Mouse (Mus musculus): ENCODE results near the gene Mnat1. TPM values are rescaled to one million over a fixed set of nuclear protein-coding genes. Genes with fewer than 3 reads are reported as not detected.

The Mnat1 gene
- polyA plus RNA-seq, 1 experiment from 2014 or later: 37.6 TPM

DNA sequence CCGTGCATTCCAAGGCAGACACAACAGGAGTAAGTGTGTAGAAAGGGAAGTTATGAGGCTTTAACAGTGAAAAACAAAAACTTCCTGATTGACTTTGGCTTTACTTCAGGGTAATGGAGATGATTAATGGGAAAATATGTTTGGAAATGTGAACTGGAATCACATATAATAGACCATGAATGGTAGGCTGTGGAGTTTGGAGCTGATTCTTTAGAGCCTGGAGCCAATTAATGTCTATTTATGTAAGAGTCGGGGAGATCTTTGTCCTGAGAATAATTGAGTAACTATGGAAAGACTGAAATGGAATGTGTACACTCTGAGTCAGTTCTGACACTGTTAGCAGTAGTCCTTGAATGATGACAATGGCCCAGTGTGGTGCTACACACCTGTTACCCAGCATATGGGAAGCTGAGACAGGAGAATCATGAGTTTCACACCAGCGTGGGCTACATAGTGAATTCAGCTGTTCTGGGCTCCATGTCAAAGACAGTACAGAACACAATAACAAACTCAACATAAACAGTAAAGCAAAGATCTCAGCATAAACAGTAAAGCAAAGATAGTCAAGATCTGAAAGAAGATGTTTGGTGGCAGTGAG is 142.0 kb downstream of the Mnat1 start:
- Histone ChIP-seq H3K9ac (ENCODE audit: low read length) (no peak overlapping the region), H3K27me3 (ENCODE audit: control insufficient read depth, insufficient read depth, low read length) (no peaks in the 10 kb centered on the region), H3K4me1 (replicated peaks; ENCODE audit: control insufficient read depth, insufficient read depth, low read length) (no peaks in the 10 kb centered on the region), H3K36me3 (ENCODE audit: control insufficient read depth, insufficient read depth, low read length) (no peaks in the 10 kb centered on the region), H3K27ac (ENCODE audit: low read depth, low read length) (no peak overlapping the region), H3K4me3 (ENCODE audit: low read depth, low read length) (no peak overlapping the region), H3K9me3 (ENCODE audit: control insufficient read depth, low read length) (no peaks in the 10 kb centered on the region), H3K4me2 (ENCODE audit: low read depth, low read length, severe bottlenecking) (no peak overlapping the region)
- 83% methylated on average over 3 of the region's 3 CpGs for WGBS
- no peak for DNase-seq (ENCODE audit: low spot score)
- ATAC-seq (replicated peaks; ENCODE audit: low FRiP score): no peak

DNA sequence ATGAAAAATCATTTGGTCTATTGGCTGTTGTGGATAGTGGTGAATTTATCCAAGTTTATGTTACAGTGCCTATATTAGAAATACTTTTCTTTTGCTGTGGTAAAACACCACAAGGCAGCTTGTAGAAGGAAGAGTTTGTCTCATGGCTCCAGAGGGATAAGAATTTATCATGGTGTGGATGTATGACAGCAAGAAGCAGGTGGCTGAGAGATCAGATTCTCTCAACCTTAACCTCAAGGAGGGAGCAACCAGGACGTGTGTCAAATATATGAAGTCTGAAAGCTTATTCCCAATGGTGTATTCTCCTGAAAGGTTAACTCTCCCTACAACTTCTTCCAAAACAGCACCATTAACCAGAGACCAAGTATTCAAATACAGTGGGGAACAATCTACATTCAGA is 143.1 kb downstream of the Mnat1 start:
- 88% methylated on average over 1 of the region's 1 CpGs for WGBS
- DNase-seq (ENCODE audit: low spot score): no peak

DNA sequence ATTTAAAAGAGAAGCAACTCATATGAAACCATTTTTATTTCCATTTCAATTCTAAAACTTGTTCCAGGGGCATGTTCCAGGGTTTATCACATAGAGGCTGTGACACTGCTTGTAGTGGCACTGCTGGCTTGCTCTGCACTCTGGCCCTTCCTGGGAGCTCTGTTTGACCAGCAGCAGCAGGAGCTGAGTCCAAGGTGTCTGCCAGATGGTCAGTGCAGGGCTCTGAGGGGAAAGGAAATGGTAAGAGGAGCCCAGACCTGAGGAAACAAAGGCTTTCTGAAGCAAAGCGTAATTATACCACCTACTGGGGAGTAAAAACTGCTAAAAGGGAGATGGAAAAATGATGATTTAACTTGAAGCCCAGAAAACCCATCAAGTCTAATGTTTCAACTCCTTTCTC is 145.0 kb downstream of the Mnat1 start:
- Histone ChIP-seq H3K4me2 (ENCODE audit: low read depth, low read length, severe bottlenecking) (no peak overlapping the region), H3K4me3 (ENCODE audit: low read depth, low read length) (no peak overlapping the region), H3K27me3 (ENCODE audit: control insufficient read depth, insufficient read depth, low read length) (no peaks in the 10 kb centered on the region), H3K4me1 (replicated peaks; ENCODE audit: control insufficient read depth, insufficient read depth, low read length) (no peaks in the 10 kb centered on the region), H3K27ac (ENCODE audit: low read depth, low read length) (no peak overlapping the region), H3K9ac (ENCODE audit: low read length) (no peak overlapping the region), H3K9me3 (ENCODE audit: control insufficient read depth, low read length) (no peaks in the 10 kb centered on the region), H3K36me3 (ENCODE audit: control insufficient read depth, insufficient read depth, low read length) (no peaks in the 10 kb centered on the region)
- WGBS: 90% methylated on average over 1 of the region's 1 CpGs
- ATAC-seq (replicated peaks; ENCODE audit: low FRiP score): no peak
- no peak for DNase-seq (ENCODE audit: low spot score)

More for the DNA sequence above, 143.1 kb downstream of the Mnat1 start:
- Histone ChIP-seq H3K4me2 (ENCODE audit: low read depth, low read length, severe bottlenecking) (no peak overlapping the region), H3K4me1 (replicated peaks; ENCODE audit: control insufficient read depth, insufficient read depth, low read length) (no peaks in the 10 kb centered on the region), H3K4me3 (ENCODE audit: low read depth, low read length) (no peak overlapping the region), H3K36me3 (ENCODE audit: control insufficient read depth, insufficient read depth, low read length) (no peaks in the 10 kb centered on the region), H3K27me3 (ENCODE audit: control insufficient read depth, insufficient read depth, low read length) (no peaks in the 10 kb centered on the region), H3K9me3 (ENCODE audit: control insufficient read depth, low read length) (no peaks in the 10 kb centered on the region), H3K9ac (ENCODE audit: low read length) (no peak overlapping the region), H3K27ac (ENCODE audit: low read depth, low read length) (no peak overlapping the region)
- no peak for ATAC-seq (replicated peaks; ENCODE audit: low FRiP score)

DNA sequence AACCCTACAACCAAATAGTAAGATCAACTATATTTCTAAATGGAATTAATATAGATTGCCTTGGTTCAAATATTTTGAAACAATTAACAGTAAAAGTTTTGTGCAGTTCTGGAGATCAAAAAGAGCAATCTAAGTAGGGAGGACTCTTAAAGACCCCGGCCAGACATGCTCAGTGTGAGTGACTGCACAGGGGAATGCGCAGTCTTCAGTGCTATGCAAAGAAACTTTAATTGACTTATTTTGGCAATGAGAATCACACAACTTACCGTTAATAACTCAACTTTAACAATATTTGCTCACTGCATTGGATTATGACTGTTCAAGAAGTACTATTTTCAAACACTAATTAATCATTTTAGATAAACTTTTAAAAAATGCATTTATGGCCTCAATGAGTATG is 146.0 kb downstream of the Mnat1 start:
- DNase-seq (ENCODE audit: low spot score) (no peak), ATAC-seq (replicated peaks; ENCODE audit: low FRiP score) (no peak)
- Histone ChIP-seq H3K9ac (ENCODE audit: low read length) (no peak overlapping the region), H3K27ac (ENCODE audit: low read depth, low read length) (no peak overlapping the region), H3K36me3 (ENCODE audit: control insufficient read depth, insufficient read depth, low read length) (no peaks in the 10 kb centered on the region), H3K27me3 (ENCODE audit: control insufficient read depth, insufficient read depth, low read length) (no peaks in the 10 kb centered on the region), H3K4me2 (ENCODE audit: low read depth, low read length, severe bottlenecking) (no peak overlapping the region), H3K9me3 (ENCODE audit: control insufficient read depth, low read length) (no peaks in the 10 kb centered on the region), H3K4me3 (ENCODE audit: low read depth, low read length) (no peak overlapping the region), H3K4me1 (replicated peaks; ENCODE audit: control insufficient read depth, insufficient read depth, low read length) (no peaks in the 10 kb centered on the region)
- WGBS: 92% methylated on average over 3 of the region's 3 CpGs

DNA sequence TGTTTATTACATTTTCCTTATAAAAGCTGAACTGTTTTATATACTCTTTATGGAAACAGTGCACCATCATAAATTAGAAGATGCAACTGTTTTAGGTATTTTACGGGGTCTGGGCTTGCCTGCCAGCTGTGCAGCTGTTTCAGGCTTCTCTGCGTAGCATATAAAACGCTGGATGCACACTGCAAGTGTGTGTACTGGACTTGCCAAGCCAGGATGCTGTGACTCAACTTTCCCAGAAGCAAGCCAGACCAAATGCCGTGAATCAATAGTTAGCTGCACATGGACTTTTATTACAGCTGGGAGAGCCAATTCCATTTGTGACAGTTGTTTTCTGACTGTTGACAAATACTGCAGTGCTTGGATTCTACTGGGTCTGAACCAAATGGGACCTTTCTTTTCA is 146.4 kb downstream of the Mnat1 start:
- H3K27me3 ChIP-seq (ENCODE audit: control insufficient read depth, insufficient read depth, low read length): no peaks in the 10 kb centered on the region
- H3K9ac ChIP-seq (ENCODE audit: low read length): no peak overlapping the region
- no peak overlapping the region for H3K4me2 ChIP-seq (ENCODE audit: low read depth, low read length, severe bottlenecking)
- no peak for DNase-seq (ENCODE audit: low spot score)
- no peaks in the 10 kb centered on the region for H3K36me3 ChIP-seq (ENCODE audit: control insufficient read depth, insufficient read depth, low read length)
- no peak overlapping the region for H3K4me3 ChIP-seq (ENCODE audit: low read depth, low read length)
- 90% methylated on average over 4 of the region's 4 CpGs for WGBS
- H3K4me1 ChIP-seq (replicated peaks; ENCODE audit: control insufficient read depth, insufficient read depth, low read length): no peaks in the 10 kb centered on the region
- ATAC-seq (replicated peaks; ENCODE audit: low FRiP score): no peak
- H3K9me3 ChIP-seq (ENCODE audit: control insufficient read depth, low read length): no peaks in the 10 kb centered on the region
- H3K27ac ChIP-seq (ENCODE audit: low read depth, low read length): no peak overlapping the region

DNA sequence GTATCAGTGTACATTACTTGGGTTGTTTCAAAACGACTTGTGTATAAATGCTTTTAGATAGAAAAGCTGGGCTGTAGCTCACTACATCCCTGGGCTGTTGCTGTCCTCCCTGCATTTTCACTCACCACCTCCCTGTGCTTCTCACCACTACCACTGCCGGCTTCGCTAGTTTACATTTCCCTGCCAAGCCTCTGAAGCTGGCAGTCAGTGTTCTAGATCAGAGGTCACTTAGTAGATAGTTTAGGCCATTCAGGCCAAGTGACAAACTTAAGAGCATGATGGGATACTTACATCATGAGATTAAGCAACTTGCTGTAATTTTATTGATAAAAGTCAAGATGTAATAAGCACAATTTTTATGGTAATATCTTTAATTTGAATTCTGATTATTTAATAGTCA is 151.4 kb downstream of the Mnat1 start:
- ATAC-seq (replicated peaks; ENCODE audit: low FRiP score): no peak
- peaks cover 12% of the 10 kb centered on the region for H3K36me3 ChIP-seq (ENCODE audit: control insufficient read depth, insufficient read depth, low read length)
- H3K27ac ChIP-seq (ENCODE audit: low read depth, low read length): no peak overlapping the region

DNA sequence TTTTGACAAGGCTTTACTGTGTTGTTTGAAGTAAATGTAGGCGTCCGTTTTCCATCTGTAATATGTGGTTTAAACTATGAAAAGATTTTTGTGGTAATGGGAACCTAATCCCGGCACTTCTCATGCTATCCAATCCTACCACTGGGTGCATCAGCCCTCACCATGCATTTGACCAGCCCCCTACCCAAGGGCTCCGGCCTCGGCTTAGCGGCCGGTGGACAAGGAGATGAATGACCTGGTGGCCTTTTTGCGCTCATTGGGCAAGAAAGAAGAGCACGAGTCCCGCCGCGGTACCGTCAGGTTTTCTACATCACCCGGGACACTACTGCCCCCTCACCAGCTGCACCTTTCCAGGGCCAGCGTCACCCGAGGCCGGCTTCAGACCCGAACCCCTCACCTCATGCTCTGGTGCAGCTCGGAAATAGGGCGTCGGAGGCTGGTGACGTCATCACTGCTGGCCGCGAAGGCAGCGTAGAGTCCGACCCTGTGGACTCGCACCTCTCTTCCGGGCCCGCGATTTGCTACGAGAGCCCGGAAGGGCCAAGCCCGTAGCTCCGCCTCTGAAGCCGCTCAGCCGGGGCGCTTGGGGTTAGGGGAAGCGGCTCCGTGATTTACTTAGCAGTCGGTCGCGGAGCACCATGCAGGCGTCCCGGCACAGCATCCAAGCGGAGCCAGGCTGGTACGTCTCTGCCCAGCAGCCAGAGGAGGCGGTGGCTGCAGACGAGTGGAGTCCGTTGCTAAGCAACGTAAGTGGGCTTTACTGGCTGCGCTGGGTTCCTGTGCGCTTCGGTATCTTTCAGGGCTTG is 163.0 kb downstream of the Mnat1 start, which contains the start of the genes Trmt5 and Slc38a6:
TSS of gene Trmt5 (minus strand) at position 424 of the 806 bp plus-strand sequence.
TSS of gene Slc38a6 (plus strand) at position 493 of the 806 bp plus-strand sequence.
- WGBS: under 1% methylated on average over 51 of the region's 53 CpGs
- ATAC-seq (replicated peaks; ENCODE audit: low FRiP score) (peak; percentile 97), DNase-seq (ENCODE audit: low spot score) (peak; percentile 96)

More for the DNA sequence above, 151.4 kb downstream of the Mnat1 start:
- no peaks in the 10 kb centered on the region for H3K4me1 ChIP-seq (replicated peaks; ENCODE audit: control insufficient read depth, insufficient read depth, low read length)
- no peak overlapping the region for H3K9ac ChIP-seq (ENCODE audit: low read length)
- H3K4me2 ChIP-seq (ENCODE audit: low read depth, low read length, severe bottlenecking): no peak overlapping the region
- H3K4me3 ChIP-seq (ENCODE audit: low read depth, low read length): no peak overlapping the region
- no peaks in the 10 kb centered on the region for H3K27me3 ChIP-seq (ENCODE audit: control insufficient read depth, insufficient read depth, low read length)
- no peak for DNase-seq (ENCODE audit: low spot score)
- H3K9me3 ChIP-seq (ENCODE audit: control insufficient read depth, low read length): no peaks in the 10 kb centered on the region
- 96% methylated on average over 3 of the region's 3 CpGs for WGBS

DNA sequence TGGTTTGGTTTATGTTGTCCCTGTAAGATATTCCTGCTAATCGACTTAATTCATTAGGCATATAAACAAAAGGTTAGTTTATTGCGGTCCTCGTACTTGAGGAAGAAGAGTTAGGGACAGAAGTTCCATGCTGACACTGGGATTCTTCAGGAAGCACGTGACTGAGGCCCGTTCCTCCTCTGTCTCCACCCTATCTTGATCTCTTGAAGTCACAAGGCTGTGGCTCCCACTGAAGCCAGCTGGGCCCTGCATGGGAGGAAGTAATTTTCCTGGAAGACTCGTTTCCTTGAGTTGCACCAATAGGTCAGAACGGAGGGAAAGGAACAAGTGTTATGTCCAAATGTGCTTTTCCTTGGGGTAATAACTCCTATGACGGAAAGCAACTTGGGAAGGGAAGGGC is 164.1 kb downstream of the Mnat1 start:
- WGBS: 69% methylated on average over 8 of the region's 8 CpGs
- H3K4me1 ChIP-seq (replicated peaks; ENCODE audit: control insufficient read depth, insufficient read depth, low read length): peaks cover 2% of the 10 kb centered on the region; the same call in 1 of the 2 replicates
- ATAC-seq (replicated peaks; ENCODE audit: low FRiP score) (no peak), DNase-seq (ENCODE audit: low spot score) (no peak)
- peak overlapping the region; percentile 51; the same call in 1 of the 2 replicates for H3K4me2 ChIP-seq (ENCODE audit: low read depth, low read length, severe bottlenecking)
- no peak overlapping the region for H3K27ac ChIP-seq (ENCODE audit: low read depth, low read length)
- peak overlapping the region; percentile 65 for H3K4me3 ChIP-seq (ENCODE audit: low read depth, low read length)
- H3K9ac ChIP-seq (ENCODE audit: low read length): no peak overlapping the region
- no peaks in the 10 kb centered on the region for H3K9me3 ChIP-seq (ENCODE audit: control insufficient read depth, low read length)
- H3K27me3 ChIP-seq (ENCODE audit: control insufficient read depth, insufficient read depth, low read length): no peaks in the 10 kb centered on the region
- no peaks in the 10 kb centered on the region; the same call in 1 of the 2 replicates for H3K36me3 ChIP-seq (ENCODE audit: control insufficient read depth, insufficient read depth, low read length)

More for the DNA sequence above, 163.0 kb downstream of the Mnat1 start, which contains the start of the genes Trmt5 and Slc38a6:
- peaks cover 2% of the 10 kb centered on the region; the same call in 1 of the 2 replicates for H3K4me1 ChIP-seq (replicated peaks; ENCODE audit: control insufficient read depth, insufficient read depth, low read length)
- no peaks in the 10 kb centered on the region for H3K27me3 ChIP-seq (ENCODE audit: control insufficient read depth, insufficient read depth, low read length)
- peak within 1 kb of the TSS; percentile 74 for H3K9ac ChIP-seq (ENCODE audit: low read length)
- peak within 1 kb of the TSS; percentile 60 for H3K27ac ChIP-seq (ENCODE audit: low read depth, low read length)
- peak within 1 kb of the TSS; percentile 51 for H3K4me2 ChIP-seq (ENCODE audit: low read depth, low read length, severe bottlenecking)
- peaks cover 4% of the 10 kb centered on the region; the same call in 1 of the 2 replicates for H3K36me3 ChIP-seq (ENCODE audit: control insufficient read depth, insufficient read depth, low read length)
- H3K4me3 ChIP-seq (ENCODE audit: low read depth, low read length): peak within 1 kb of the TSS; percentile 65
- no peaks in the 10 kb centered on the region for H3K9me3 ChIP-seq (ENCODE audit: control insufficient read depth, low read length)

All from forebrain, embryonic 11.5 days (tissue).